In the genomic region with DNA sequence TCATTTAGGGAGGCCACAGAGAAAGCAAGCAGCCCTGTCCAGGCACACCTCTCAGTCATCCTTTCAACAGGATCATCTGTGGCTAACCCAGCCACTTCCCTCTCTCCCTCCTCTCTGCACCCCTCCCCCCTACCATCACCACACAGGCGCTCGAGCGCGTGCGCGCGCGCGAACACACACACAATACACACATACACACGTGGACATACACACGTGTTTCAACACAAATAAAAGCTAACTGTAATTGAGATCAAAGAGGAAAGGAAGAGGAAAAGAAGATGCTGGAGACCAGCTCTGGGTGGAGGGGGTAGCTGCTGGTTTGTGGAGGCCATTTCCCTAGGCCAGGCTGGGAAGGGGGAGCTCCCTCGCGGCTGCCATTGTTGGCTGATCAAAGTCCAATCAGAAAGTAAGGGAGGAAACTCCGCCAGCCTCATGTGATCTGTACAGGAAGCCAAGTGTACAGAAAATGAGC, we compare ENCODE assay signal across 8 mouse cellular contexts.
DNase-seq lines count a peak whose midpoint lies in the region; ATAC-seq lines count a peak whose summit lies in the region.

No protein-coding gene starts in this region.

- DNase-seq in heart, embryonic 10.5 days (ENCODE audit: low spot score), result peak; percentile 90
- DNase-seq in heart, postnatal 36 days, result no peak
- peak; percentile 60 for DNase-seq in embryonic facial prominence, embryonic 14.5 days (ENCODE audit: low spot score)
- DNase-seq in midbrain, embryonic 10.5 days (ENCODE audit: low spot score), result peak; percentile 78
- DNase-seq in adrenal gland, postnatal 10 days, result no peak
- DNase-seq in cerebellum, adult 8-10 months, result no peak
- DNase-seq in spleen, adult 12 weeks (ENCODE audit: low spot score), result no peak

- 11% methylated on average over 14 of the region's 14 CpGs for WGBS in heart, embryonic 10.5 days
- 15% methylated on average over 14 of the region's 14 CpGs for WGBS in embryonic facial prominence, embryonic 14.5 days
- WGBS in kidney, embryonic 14.5 days, result 19% methylated on average over 14 of the region's 14 CpGs
- WGBS in midbrain, embryonic 10.5 days, result 7% methylated on average over 14 of the region's 14 CpGs

- no peaks in the 10 kb centered on the region for H3K27me3 ChIP-seq in heart, embryonic 10.5 days (ENCODE audit: insufficient read depth, poor library complexity, severe bottlenecking)
- H3K27me3 ChIP-seq in embryonic facial prominence, embryonic 14.5 days (replicated peaks; ENCODE audit: control insufficient read depth, insufficient read depth, low read length), result no peaks in the 10 kb centered on the region
- no peaks in the 10 kb centered on the region for H3K27me3 ChIP-seq in kidney, embryonic 14.5 days (ENCODE audit: control insufficient read depth, insufficient read depth, low read length)
- H3K27me3 ChIP-seq in midbrain, embryonic 10.5 days (ENCODE audit: low read depth, poor library complexity, severe bottlenecking), result no peaks in the 10 kb centered on the region

- peaks cover 70% of the 10 kb centered on the region for H3K4me1 ChIP-seq in heart, embryonic 10.5 days
- peaks cover 46% of the 10 kb centered on the region for H3K4me1 ChIP-seq in embryonic facial prominence, embryonic 14.5 days (ENCODE audit: control insufficient read depth, insufficient read depth, low read length)
- H3K4me1 ChIP-seq in kidney, embryonic 14.5 days (ENCODE audit: control insufficient read depth, insufficient read depth, low read length), result peaks cover 65% of the 10 kb centered on the region
- peaks cover 95% of the 10 kb centered on the region for H3K4me1 ChIP-seq in midbrain, embryonic 10.5 days

- intact Hi-C loops in heart, postnatal 36 days (cut with DNase I), result no loop called here

- no peaks in the 10 kb centered on the region for H3K9me3 ChIP-seq in heart, embryonic 10.5 days
- no peaks in the 10 kb centered on the region for H3K9me3 ChIP-seq in embryonic facial prominence, embryonic 14.5 days (ENCODE audit: control insufficient read depth, low read length)
- H3K9me3 ChIP-seq in kidney, embryonic 14.5 days (ENCODE audit: control insufficient read depth, low read length), result no peaks in the 10 kb centered on the region
- H3K9me3 ChIP-seq in midbrain, embryonic 10.5 days (replicated peaks), result no peaks in the 10 kb centered on the region

- H3K36me3 ChIP-seq in heart, embryonic 10.5 days, result peaks cover 17% of the 10 kb centered on the region; the same call in 1 of the 2 replicates
- no peaks in the 10 kb centered on the region for H3K36me3 ChIP-seq in embryonic facial prominence, embryonic 14.5 days (ENCODE audit: control insufficient read depth, insufficient read depth, low read length)
- H3K36me3 ChIP-seq in kidney, embryonic 14.5 days (ENCODE audit: control insufficient read depth, insufficient read depth, low read length), result peaks cover 11% of the 10 kb centered on the region; the same call in 1 of the 2 replicates
- H3K36me3 ChIP-seq in midbrain, embryonic 10.5 days, result peaks cover 13% of the 10 kb centered on the region

- H3K27ac ChIP-seq in heart, embryonic 10.5 days, result peak overlapping the region; percentile 84
- no peak overlapping the region for H3K27ac ChIP-seq in embryonic facial prominence, embryonic 14.5 days (replicated peaks; ENCODE audit: low read depth, low read length)
- H3K27ac ChIP-seq in kidney, embryonic 14.5 days (ENCODE audit: low read depth, low read length), result peak overlapping the region; percentile 73; the same call in 1 of the 2 replicates
- peak overlapping the region; percentile 89 for H3K27ac ChIP-seq in midbrain, embryonic 10.5 days (replicated peaks)

- peak; percentile 34; the same call in 1 of the 2 replicates for ATAC-seq in embryonic facial prominence, embryonic 14.5 days (ENCODE audit: low read depth)
- peak; percentile 55 for ATAC-seq in kidney, embryonic 14.5 days (ENCODE audit: low FRiP score, low TSS enrichment)

- peak overlapping the region; percentile 44 for H3K4me2 ChIP-seq in embryonic facial prominence, embryonic 14.5 days (ENCODE audit: low read depth, low read length)
- peak overlapping the region; percentile 29 for H3K4me2 ChIP-seq in kidney, embryonic 14.5 days (replicated peaks; ENCODE audit: low read depth, low read length)

- H3K9ac ChIP-seq in embryonic facial prominence, embryonic 14.5 days (ENCODE audit: low read depth, low read length), result no peak overlapping the region
- H3K9ac ChIP-seq in kidney, embryonic 14.5 days (ENCODE audit: low read depth, low read length), result no peak overlapping the region

- peak overlapping the region; percentile 48 for H3K4me3 ChIP-seq in heart, embryonic 10.5 days
- no peak overlapping the region for H3K4me3 ChIP-seq in embryonic facial prominence, embryonic 14.5 days (ENCODE audit: low read depth, low read length)
- no peak overlapping the region for H3K4me3 ChIP-seq in kidney, embryonic 14.5 days (ENCODE audit: low read length)
- H3K4me3 ChIP-seq in midbrain, embryonic 10.5 days, result peak overlapping the region; percentile 49

Comparison
In these comparisons a context has a peak if more than half of its experiments do, and no peak if none do; other contexts are left out.
1. DNase-seq: peak in heart, embryonic 10.5 days (single experiment), embryonic facial prominence, embryonic 14.5 days (single experiment) and midbrain, embryonic 10.5 days (single experiment); none in heart, postnatal 36 days (0 of 2), adrenal gland, postnatal 10 days (single experiment), cerebellum, adult 8-10 months (single experiment) and spleen, adult 12 weeks (single experiment).
2. H3K4me3 ChIP-seq: peak in heart, embryonic 10.5 days (single experiment) and midbrain, embryonic 10.5 days (single experiment); none in embryonic facial prominence, embryonic 14.5 days (single experiment) and kidney, embryonic 14.5 days (single experiment).